Mouse (Mus musculus): ENCODE measurements at regions not wholly inside any gene's neighbourhood (a gene's known extent, or its start where the extent isn't known, plus 50 kb on each side); places are given as distances from the start of the nearest gene placed in this dataset.

DNA sequence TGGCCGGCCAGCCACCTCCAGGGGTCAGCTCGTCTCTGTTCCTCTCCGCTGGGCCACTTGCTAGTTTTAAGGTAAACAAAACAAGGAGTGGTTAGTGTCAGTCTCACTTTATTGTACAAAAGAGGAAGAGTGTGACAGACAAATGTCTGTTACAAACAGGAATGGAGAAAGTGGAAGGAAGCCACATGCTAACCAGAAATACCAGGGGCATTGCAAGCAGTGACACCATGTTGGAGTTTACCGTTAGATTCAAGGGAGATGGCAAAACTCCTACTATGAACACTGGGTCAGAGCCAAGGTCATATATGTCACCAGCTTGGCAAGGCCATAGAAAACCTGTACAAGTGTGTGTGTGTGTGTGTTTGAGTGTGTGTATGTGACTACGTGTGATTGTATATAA lies 131.5 kb downstream of the 2410131K14Rik start:
- TF ChIP-seq CTCF (IDR thresholded peaks at IDR 0.05) (no peak; the same call in 1 of the 2 replicates), EP300 (IDR thresholded peaks at IDR 0.05) (no peak)
